Mouse (Mus musculus): ENCODE data around the gene Cmtm7. TPM values are rescaled to one million over a fixed set of nuclear protein-coding genes. Genes with fewer than 3 reads are reported as not detected.
A peak's percentile ranks its signal among the peaks of the same experiment; 100 is the strongest.
"Not testable (repeated sequence)": the region's sequence is repeated elsewhere in the genome, so short reads cannot be mapped to it uniquely, and the experiment has no call there.

The Cmtm7 gene
- total RNA-seq, 2 experiments from 2014 or later: 4.8 to 5.3 TPM

- DNase-seq: peak; percentile 97 to 98
- intact Hi-C loops (cut with DNase I): no loop called here
Measured at GRCm38 (mm10) chr9:114731011-114731755, 50.5 kb downstream of the Cmtm7 start, which contains the start of gene Cmtm6. Cmtm6 (plus strand) TSS chr9:114731116.

- intact Hi-C loops (cut with DNase I): loop anchor here (5.0 kb wide), 1 partner anchor 43 kb away; the partner anchor contains the start of gene Dync1li1
- no peak for DNase-seq
Measured at GRCm38 (mm10) chr9:114729911-114730805, 51.5 kb downstream of the Cmtm7 start.

- DNase-seq: not testable (repeated sequence)
- intact Hi-C loops (cut with DNase I): loop anchor here (5.0 kb wide), 1 partner anchor 41 kb away; the partner anchor contains the start of gene Dync1li1
Measured at GRCm38 (mm10) chr9:114728432-114728831, 53.2 kb downstream of the Cmtm7 start.

GRCm38 (mm10) chr9:114727315-114727714, 54.3 kb downstream of the Cmtm7 start:
- intact Hi-C loops (cut with DNase I): loop anchor here (1.0 to 5.0 kb wide), 2 partner anchors 40 to 78 kb away; partner anchors contain the start of gene Dync1li1
- no peak for DNase-seq

- intact Hi-C loops (cut with DNase I): no loop called here
- DNase-seq: no peak
Measured at GRCm38 (mm10) chr9:114716677-114717331, 64.9 kb downstream of the Cmtm7 start.

GRCm38 (mm10) chr9:114713481-114713880, 68.2 kb downstream of the Cmtm7 start:
- intact Hi-C loops (cut with DNase I): no loop called here
- DNase-seq: no peak

- no peak for DNase-seq
- intact Hi-C loops (cut with DNase I): no loop called here
Measured at GRCm38 (mm10) chr9:114710345-114710744, 71.3 kb downstream of the Cmtm7 start.

- DNase-seq: no peak
- intact Hi-C loops (cut with DNase I): no loop called here
Measured at GRCm38 (mm10) chr9:114707805-114708204, 73.9 kb downstream of the Cmtm7 start.

Other genes starting within 250 kb of the Cmtm7 start
- not detected for gene Trim71, start 217.5 kb downstream of the Cmtm7 start, total RNA-seq (2021)
- gene Cnot10, start 141.7 kb downstream of the Cmtm7 start, total RNA-seq (2021): 10 to 100 TPM; 11.9 to 15.0 TPM
- 10 to 100 TPM; 31.0 to 38.0 TPM for gene Dync1li1, start 93.1 kb downstream of the Cmtm7 start, total RNA-seq (2021)
- gene Cmtm6, start 50.7 kb downstream of the Cmtm7 start, total RNA-seq (2021): 1 to 10 TPM; 6.5 to 6.7 TPM
- gene Cmtm8, start 62.3 kb upstream of the Cmtm7 start, total RNA-seq (2021): 1 to 10 TPM; 2.4 to 3.0 TPM
- gene Gpd1l, start 152.1 kb upstream of the Cmtm7 start, total RNA-seq (2021): 10 to 100 TPM; 16.5 to 18.5 TPM
- 1 to 10 TPM; 2.5 to 5.1 TPM for gene Osbpl10, start 196.7 kb upstream of the Cmtm7 start, total RNA-seq (2021)
- gene Rps27rt, start 200.9 kb upstream of the Cmtm7 start, total RNA-seq (2021): 10 to 100 TPM; 12.0 to 25.0 TPM